Mouse (Mus musculus): ENCODE results near the gene Gm20388.

DNA sequence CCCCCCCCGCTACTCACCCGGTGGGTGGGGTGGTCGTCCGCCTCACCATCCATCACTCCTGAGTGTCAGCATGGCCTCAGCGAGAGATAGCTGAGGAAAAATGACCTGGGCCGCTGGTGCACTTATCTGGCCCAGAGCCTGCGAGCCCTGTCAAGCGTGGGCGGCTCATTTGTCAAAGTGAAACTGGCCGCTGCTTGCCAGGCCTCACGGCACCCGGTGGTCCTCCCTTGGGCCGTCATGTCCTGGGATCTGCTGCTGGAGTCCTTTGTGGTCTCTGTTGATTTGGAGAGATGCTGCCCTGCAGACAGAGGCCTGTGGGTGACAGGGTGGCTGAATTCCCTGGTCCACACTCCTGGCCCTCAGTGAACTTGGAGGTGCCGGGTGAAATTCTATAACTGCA, 921.4 kb downstream of the Gm20388 start:
- TF ChIP-seq CTCF (IDR thresholded peaks at IDR 0.05; ENCODE audit: insufficient read depth, low read depth, low read length) (no peak), POLR2A (IDR thresholded peaks at IDR 0.05; ENCODE audit: insufficient read depth, low read depth, low read length) (no peak)

All from olfactory bulb, adult 2 months (tissue).